Mouse (Mus musculus): ENCODE data around the gene Gm13539.
"Not testable (repeated sequence)": the region's sequence is repeated elsewhere in the genome, so short reads cannot be mapped to it uniquely, and the experiment has no call there.

The Gm13539 gene

DNA sequence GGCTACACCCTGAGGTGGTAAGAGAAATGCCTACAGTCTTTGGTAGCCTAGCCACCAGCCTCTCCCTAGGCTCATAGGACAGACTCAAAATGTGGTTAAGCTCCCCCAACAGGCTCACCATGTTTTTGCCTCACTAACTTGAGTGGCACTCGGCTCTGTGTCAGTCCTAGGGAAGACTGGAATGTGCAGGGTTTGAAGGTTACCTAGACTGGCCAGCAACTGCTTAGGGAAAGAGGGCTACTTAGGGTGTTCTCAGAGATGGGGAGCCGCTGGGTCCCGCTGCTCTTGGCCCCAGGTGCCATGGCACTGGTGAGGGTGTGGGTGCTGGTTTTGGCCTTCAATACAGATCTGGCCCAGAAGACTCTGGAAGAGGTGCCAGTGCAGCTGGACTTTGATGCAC lies at the start of gene Gm13539:
TSS of gene Gm13539 (plus strand) at position 301 of the 400 bp plus-strand sequence.
- no peak for DNase-seq (ENCODE audit: low read depth, low spot score)

DNA sequence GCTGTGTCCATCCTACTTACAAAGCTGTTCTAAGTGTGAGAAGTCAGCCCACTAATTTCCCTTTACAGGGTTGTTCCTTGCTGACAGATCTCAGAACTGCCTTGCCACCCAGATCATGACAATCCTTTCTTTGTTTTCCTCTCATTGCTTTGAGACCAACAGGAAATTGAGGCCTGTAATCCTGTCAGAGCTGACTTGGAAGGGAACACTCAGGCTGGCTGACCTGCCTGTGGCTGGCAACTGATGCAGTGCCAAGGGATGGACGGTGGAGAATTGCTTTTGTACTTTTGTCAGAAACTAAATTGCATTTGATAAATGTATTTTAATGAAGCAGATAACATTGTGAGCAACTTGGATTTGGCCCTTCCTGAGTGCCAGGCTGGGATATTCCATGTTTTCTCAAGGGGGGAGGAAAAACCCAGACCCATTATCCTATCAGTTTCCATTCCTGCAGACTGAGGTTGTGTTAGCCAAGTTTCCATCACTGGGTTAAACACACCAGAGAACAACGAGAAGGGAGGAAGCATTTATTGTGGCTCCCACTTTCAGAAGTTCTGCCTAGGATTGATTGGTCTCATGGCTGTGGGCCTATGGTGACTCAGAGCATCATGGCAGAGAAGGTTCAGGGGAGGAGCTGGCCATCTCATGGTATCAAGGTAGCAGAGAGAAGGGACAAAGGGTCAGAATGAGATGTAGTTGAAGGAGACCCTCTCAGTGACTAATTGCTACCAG lies 48.7 kb upstream of the Gm13539 start:
- no peak for DNase-seq (ENCODE audit: low read depth, low spot score)

DNA sequence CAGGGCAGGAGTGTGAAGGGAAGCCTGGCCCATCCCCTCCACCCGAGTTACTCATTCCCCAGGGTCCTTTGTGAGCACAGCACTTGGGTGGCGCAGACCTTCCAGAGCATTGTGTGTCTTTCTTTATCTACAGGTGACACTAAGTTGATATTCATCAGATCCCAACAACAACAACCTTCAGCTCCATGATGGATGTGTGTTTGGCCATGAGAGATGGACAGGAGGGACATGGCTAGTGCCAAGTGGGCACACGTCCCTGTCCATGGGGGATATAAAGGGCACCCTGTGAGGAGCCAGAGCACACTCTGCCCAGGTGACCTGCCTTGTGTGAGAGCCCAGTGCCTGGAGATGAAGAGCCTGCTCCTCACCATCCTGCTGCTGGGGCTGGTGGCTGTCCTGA lies 45.3 kb upstream of the Gm13539 start, which contains the start of gene Obp2b:
TSS of gene Obp2b (plus strand) at position 301 of the 400 bp plus-strand sequence.
- DNase-seq (ENCODE audit: low read depth, low spot score): not testable (repeated sequence)

DNA sequence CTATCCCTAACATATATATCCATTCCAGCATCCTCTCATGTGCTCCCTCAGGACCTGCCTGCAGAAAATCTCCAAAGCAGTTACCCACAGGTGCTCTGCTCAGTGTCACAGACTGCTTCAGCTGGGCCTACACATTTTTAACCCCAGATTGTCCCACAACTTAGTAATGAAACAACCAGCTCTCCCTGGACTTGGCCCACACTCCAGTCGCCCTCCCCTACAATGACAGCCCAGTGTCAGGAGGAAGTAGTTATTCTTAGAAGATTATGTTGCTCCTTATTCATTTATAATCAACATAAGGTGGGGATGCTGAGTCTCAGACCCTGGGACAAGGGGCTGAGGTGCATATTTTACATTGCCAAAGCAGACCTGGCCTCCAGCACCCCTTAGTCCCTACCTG lies 40.4 kb upstream of the Gm13539 start:
- no peak for DNase-seq (ENCODE audit: low read depth, low spot score)

DNA sequence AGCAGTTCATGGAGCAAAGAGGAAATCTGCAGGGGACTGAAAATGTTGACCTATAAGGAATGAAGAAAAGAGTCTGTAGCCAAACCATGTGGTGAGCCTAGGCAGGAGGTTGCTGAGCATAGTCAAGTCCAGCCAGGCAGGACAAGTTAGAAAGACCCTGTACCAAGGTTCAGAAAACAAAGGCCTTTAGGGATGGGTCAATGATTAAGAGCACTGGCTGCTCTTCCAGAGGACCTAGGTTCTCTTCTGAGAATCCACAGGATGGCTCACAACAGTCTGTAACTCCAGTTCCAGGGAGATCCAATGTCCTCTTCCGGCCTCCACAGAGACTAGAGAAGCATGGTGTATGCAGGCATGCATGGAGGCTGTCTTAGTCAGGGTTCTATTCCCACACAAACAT lies 27.9 kb upstream of the Gm13539 start:
- DNase-seq (ENCODE audit: low read depth, low spot score): no peak

DNA sequence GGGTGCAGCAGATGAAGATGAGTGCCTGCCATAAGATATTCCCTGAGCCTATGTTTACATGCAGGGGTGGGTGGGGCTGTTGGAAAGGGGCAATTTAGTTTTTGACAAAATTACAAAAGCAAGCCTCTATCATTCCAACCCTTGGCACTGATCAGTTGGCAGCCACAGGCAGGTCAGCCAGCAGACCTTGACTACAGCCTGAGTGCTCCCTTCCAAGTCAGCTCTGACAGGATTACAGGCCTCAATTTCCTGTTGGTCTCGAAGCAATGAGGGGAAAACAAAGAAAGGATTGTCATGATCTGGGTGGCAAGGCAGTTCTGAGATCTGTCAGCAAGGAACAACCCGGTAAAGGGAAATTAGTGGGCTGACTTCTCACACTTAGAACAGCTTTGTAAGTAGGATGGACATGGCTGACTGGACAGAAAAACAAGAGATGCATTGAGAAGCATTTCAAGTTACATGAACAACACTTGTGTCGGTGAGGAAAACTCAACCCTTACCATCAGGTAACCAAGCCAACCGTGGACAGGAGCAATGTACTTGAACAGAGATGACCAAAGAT lies 23.9 kb upstream of the Gm13539 start:
- no peak for DNase-seq (ENCODE audit: low read depth, low spot score)

DNA sequence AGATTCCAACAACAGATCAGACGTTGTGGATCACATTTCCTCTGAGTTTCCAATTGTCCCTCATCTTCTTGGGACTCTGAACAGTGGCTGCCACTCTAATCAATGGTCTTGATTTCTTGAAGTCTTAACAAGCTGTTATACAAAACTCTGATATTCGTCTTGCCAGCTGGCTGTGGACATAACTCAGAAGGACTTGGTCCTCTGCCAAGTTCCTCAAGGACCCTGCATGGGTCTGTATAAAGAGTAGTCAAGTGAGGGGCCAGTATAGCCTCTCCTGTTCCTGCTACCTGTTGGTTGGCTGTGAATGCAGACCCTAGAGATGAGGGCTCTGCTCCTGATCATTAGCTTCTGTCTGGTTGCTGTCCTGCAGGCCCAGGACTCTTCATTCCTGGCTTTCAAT lies 16.8 kb upstream of the Gm13539 start, which contains the start of gene Lcn3:
TSS of gene Lcn3 (plus strand) at position 301 of the 400 bp plus-strand sequence.
- no peak for DNase-seq (ENCODE audit: low read depth, low spot score)

DNA sequence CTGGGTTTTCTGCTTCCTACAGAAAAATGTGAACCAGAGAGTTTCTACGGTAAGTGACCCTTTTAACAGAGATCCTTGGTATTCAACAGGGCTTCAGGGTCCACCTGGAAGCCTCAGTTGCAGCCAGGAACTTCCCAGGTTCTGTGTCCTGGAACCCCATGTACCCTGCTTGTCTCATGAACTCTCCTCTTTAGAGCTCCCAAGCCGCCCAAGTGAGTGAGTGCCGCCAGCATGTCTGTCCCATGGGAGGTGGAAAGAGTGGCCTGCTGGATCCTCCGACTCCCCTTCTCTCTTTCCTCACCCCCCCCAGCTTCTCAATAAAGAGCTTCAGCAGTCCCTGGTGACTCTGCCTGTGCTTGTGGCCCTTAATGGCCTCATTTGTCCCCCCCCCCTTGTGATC lies 14.3 kb upstream of the Gm13539 start:
- no peak for DNase-seq (ENCODE audit: low read depth, low spot score)

DNA sequence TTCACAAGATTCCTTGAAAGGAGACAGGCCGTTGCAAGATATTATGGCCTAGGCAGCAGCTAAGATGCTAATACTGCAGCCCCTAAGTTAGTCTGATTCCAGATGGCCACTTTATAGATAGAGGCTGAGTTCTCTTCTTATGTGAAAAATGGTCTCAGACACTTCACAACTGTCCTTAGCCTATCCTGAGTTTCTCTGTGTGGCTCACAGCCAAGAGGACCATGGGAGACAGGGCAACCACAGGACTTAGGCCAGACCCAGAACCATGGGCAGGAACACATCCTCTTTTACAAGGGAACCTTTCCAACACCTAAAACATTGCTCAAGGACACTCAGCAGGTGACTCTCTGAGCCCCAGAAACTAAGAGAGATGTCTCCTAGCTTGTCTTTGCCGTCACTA lies 8.6 kb upstream of the Gm13539 start:
- no peak for DNase-seq (ENCODE audit: low read depth, low spot score)

DNA sequence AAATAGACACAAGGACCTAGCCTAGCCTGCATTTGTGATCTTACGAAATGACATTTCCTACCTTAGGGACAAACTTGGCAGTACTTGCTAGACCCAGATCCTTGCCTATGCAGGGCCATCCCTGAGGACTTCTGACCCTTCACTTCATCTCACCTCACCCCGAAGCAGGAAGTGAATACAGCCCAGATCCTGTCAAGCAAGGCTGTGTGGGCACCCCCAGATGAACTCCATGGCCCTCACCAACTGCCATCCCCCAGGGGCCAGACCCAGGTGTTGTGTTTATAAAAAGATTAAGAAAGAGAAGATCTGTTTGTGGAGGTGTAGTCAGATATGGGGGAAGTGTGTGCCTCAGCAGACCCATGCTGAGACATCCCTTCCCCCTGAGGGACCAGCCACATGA lies 7.4 kb upstream of the Gm13539 start:
- no peak for DNase-seq (ENCODE audit: low read depth, low spot score)

DNA sequence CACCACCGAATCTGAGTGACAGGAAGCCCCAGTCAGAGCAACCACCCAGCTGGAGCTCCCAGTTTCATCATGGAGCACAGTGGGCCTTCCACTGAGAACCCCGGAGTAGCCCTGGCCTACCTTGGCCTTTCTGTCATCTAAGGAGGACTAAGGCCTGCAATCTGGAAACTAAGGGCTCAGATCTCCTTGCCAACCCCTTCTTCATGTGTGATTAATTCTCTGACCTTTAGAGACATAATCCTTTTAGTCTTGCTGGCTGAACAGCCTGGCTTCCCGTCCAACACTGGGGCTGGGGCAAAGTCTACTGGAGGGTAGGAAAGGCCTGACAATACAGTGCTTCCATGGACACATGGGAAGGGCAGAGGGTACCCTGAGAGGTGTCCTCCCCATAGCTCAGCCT lies 6.1 kb upstream of the Gm13539 start:
- DNase-seq (ENCODE audit: low read depth, low spot score): no peak

DNA sequence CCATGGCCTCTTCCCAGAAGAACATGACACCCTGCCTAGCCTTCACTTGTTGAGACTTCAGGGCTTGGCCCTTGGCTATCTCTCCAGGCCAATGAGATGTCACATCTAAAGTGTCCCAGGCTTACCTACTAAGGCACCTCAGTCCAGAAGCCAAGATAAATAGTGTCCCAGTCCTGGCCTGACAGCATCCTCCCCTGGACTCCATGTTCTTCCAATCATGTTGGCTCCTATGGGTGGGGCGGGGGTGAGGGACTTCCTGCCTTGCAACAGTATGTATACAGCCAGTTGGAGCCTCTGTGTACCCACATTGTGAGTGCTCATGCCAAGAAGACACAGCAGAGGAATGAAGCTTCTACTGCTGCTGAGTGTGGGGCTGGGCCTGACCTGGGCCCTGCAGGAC lies 5.3 kb upstream of the Gm13539 start, which contains the start of gene Lcn11:
TSS of gene Lcn11 (plus strand) at position 301 of the 400 bp plus-strand sequence.
- DNase-seq (ENCODE audit: low read depth, low spot score): no peak

DNA sequence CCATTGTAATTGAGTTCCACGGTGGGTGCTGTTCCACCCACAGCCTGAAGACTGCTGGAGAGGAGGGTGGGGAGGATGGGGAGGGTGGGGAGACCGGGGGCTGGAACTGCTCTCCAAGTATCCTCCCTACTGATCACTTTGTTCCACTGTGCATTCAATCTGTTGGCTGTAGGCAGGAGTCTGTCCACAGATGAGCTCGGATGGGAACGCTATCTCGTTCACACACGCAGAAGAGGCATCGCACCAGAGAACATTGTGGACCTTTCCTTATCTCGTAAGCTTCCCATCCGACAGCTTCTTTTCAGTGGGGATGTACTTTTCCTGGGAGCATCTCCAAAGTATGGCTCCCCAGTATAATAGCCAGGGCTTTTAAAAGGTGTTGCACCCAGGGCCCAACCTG lies 3.0 kb upstream of the Gm13539 start:
- DNase-seq (ENCODE audit: low read depth, low spot score): no peak

DNA sequence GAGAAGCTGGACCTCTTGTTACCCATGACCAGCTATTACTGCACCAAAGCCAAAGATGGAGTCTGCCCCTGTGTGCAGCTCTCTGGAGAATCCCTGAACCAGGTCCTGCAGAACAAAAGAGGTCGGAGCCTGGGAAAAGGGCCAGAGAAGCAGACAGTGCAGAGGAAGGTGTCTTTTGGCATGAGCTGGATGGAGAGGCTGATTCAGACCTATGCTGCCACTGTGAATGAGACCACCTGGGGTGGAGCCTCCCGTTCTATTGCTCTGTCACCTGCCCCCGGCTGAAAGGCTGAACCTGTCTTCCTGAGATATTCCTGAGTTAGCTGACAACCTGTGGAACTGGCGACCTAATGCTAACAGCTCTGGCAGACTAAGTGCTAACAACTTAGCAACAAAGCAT lies 1.1 kb upstream of the Gm13539 start:
- DNase-seq (ENCODE audit: low read depth, low spot score): no peak

DNA sequence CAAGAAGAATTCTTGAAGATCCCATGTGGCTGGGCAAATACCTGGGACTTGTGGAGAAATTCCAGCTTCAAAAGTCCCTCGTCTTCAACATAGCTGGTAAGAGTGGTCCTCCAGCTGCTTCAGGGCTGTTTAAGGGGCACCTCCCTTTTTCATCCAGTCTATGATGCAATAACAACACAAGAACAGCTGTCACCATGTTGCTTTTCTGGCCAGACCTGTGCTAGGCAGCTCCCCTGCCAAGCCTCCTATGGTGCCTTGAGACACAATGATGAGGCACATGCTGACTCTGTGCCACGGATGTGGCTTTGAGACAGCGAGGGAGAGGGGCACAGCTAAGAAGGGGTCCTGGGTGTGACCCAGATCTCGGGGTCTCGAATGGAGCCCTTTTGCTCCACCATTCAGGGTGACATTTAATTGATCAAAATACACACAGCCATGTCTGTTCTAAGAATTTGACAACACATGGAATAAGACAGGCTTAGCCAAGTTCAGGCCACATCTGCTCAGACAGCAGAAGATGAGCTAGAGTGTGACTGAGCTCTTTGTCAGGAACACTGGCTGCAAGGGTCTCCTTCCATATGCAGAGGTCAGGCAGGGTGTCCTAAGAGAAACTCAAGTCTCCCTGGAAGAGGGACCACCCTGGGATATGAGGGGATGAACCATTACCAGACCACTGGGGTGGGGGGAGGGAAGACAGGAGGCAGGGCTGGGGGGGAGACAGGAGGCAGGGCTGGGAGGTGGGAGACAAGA lies 3.7 kb downstream of the Gm13539 start:
- peak; percentile 32 for DNase-seq (ENCODE audit: low read depth, low spot score)

DNA sequence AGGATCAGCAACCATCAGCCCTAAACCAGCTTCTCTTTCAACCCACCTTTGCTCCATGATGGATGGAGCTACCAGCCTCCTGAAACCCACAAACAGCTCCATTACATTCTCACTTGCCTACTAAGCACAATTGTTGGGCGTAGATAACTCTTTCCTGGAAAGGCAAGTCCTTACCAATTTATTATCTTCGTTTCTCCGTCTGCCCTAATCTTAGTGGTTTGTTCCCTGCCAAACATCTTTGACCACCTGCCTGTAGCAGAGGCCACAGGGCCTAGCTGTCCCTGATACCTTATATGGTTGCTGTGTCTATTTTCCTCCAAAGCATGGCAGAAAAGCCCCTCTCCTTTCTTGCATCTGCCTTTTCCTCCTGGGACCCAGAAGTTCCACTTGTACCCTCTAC lies 7.0 kb downstream of the Gm13539 start:
- no peak for DNase-seq (ENCODE audit: low read depth, low spot score)

DNA sequence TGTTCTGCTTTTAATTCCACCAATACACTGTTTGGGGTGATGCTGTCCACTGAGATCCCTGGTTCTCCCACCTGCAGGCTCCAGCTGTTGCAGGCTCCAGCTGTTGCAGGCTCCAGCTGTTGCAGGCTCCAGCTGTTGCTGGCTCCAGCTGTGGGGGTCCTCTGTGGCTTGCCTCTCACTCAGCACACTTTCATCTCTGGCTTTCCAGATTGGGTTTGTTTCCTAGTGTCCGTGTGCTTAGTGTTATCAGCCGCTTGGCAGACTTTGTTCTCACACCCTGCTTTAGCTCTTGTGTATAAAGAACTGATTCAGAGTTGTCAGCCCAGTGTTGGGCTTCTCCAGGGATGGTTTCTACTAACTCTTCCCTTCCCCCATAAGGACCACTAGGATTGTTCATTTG lies 15.6 kb downstream of the Gm13539 start:
- no peak for DNase-seq (ENCODE audit: low read depth, low spot score)

DNA sequence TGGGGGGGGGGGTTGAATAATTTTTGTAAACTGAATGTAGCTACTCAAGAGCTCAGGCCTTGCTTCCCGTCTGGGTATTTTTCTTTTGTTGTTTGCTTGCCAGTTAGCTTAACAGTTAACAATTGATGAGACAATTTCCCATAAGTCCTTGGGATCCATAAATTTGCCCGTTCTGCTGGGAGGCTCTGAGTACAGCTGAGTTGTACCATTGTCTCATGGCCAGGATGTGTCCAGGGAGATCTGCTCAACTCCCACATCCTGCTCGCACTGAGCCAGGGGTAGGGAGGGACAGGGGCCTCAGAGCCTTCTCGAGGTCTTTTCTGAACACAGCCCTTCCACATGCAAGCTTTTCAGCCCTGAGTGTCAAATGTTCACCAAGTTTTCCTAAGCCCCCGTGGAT lies 16.0 kb downstream of the Gm13539 start:
- DNase-seq (ENCODE audit: low read depth, low spot score): no peak

DNA sequence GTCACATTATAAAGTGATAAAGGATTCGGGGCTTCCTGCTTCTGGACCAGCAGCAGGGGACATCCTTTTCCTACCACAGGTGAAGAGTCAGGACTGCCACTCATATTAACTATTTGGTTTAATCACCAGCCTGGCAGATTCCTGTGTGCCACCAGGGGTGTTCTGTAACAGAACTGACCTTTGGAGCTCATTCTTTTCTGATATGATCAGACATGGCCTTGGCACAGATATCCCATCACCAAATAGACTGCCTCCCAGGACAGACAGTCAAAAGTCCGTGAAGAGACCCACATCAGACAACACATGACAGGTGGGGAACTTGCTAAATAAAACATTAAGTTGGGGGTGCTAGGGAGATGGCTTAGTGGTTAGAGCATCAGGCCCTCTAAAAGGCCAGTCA lies 29.7 kb downstream of the Gm13539 start:
- DNase-seq (ENCODE audit: low read depth, low spot score): no peak

DNA sequence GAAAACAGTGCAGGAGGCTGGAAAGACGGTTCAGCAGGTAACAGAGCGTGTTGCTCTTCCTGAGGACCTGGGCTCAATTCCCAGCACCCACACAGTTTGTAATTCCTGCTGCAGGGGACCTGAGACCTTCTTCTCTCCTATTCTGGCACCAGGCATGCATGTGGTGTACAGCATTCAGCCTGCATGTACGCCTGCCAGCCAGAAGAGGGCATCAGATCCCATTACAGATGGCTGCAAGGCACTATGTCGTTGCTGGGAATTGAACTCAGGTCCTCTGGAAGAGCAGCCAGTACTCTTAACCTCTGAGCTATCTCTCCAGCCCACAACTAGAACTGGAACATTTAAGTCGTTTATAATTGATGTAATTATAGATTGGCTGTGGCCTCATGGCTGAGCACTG lies 31.3 kb downstream of the Gm13539 start:
- DNase-seq (ENCODE audit: low read depth, low spot score): no peak

DNA sequence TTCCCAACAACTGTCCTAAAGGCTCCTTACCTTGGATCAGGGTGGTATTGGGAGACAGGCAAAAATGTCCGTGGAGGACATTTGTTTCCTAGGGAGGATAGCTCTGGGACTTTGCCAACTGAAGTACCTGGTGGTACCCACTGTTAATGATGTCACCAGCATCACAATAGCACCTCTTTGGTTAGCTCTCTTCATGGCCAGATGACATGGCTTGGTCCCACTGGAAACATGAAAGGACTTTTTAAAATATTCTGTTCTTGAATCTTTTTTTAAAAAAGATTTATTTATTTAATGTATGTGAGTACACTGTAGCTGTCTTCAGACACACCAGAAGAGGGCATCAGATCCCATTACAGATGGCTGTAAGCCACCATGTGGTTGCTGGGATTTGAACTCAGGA lies 33.7 kb downstream of the Gm13539 start, which contains the start of gene Glt6d1:
TSS of gene Glt6d1 (minus strand) at position 101 of the 400 bp plus-strand sequence.
- not testable (repeated sequence) for DNase-seq (ENCODE audit: low read depth, low spot score)

DNA sequence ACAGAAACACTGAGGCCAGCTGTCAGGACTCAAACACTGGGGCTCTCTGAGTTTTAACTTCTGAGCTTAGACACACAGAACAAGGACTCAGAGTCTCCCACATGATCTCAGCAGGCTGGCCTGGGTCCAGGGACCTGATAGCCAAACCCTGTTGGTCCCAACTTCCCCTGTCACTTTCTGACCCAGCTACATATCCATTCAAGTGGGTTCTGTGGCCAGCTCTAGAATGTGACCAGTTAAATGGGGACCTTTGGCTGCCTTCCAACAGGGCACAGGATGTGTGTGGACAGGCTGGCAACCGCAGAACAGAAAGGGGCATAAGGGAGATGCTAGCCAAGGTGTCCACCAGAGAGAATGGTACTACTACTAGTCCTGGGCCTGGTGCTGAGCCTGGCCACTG lies 40.7 kb downstream of the Gm13539 start, which contains the start of gene Lcn9:
TSS of gene Lcn9 (plus strand) at position 348 of the 400 bp plus-strand sequence.
- DNase-seq (ENCODE audit: low read depth, low spot score): no peak

All from mesoderm, embryonic 11.5 days (tissue).